Mouse (Mus musculus): ENCODE results near the gene Clec2h. TPM values are rescaled to one million over a fixed set of nuclear protein-coding genes. Genes with fewer than 3 reads are reported as not detected.

Gene Clec2h
- total RNA-seq, 2 experiments from 2014 or later: 2.3 to 3.9 TPM

Other genes starting within 250 kb of the Clec2h start
- 10 to 100 TPM; 30.8 to 43.9 TPM for gene Itfg2, start 237.5 kb upstream of the Clec2h start, total RNA-seq (2021)
- 100 to 1,000 TPM; 190 to 194 TPM for gene Fkbp4, start 223.7 kb upstream of the Clec2h start, total RNA-seq (2021)
- 100 to 1,000 TPM in 1 of 2 experiments, 10 to 100 TPM in 1; 15.0 to 306 TPM for gene Pzp, start 135.7 kb upstream of the Clec2h start, total RNA-seq (2021)
- gene A2ml1, start 80.8 kb upstream of the Clec2h start, total RNA-seq (2021): 1 to 10 TPM in 1 of 2 experiments, not detected in 1; 1.1 TPM
- gene Klrb1a, start 38.9 kb upstream of the Clec2h start, total RNA-seq (2021): not detected
- gene Klrb1, start 60.7 kb downstream of the Clec2h start, total RNA-seq (2021): not detected
- gene Klrb1c, start 126.8 kb downstream of the Clec2h start, total RNA-seq (2021): under 1 TPM; 0.11 to 0.25 TPM
- gene Gm44511, start 163.9 kb downstream of the Clec2h start, total RNA-seq (2021): not detected
- under 1 TPM in 1 of 2 experiments, not detected in 1; 0.79 TPM for gene Klrb1b, start 163.9 kb downstream of the Clec2h start, total RNA-seq (2021)
- gene Clec2i, start 225.2 kb downstream of the Clec2h start, total RNA-seq (2021): under 1 TPM in 1 of 2 experiments, not detected in 1; 0.23 TPM
- gene BC035044, start 228.7 kb downstream of the Clec2h start, total RNA-seq (2021): 1 to 10 TPM in 1 of 2 experiments, under 1 TPM in 1; 0.67 to 1.7 TPM